Mouse (Mus musculus) urinary bladder, postnatal 0 days (tissue): ENCODE measurements around the gene Slc39a1. TPM values are rescaled to one million over a fixed set of nuclear protein-coding genes. Genes with fewer than 3 reads are reported as not detected.

ENCODE experiments used
- microRNA-seq: library from miRNA; unstranded; fragments of <30 nt; microRNA quantifications from one replicate; pipeline ENCODE4, GENCODE M21; 2016
- polyA plus RNA-seq: library from polyadenylated mRNA; unstranded; fragments of >200 nt; fragmentation: Nextera tagmentation; extraction: Ambion mirVana; gene quantifications from 2 replicates; pipeline ENCODE4 v1.2.1, GENCODE M21; 2015

Gene Slc39a1
- 123 and 150 TPM in 2 replicates for polyA plus RNA-seq

DNA sequence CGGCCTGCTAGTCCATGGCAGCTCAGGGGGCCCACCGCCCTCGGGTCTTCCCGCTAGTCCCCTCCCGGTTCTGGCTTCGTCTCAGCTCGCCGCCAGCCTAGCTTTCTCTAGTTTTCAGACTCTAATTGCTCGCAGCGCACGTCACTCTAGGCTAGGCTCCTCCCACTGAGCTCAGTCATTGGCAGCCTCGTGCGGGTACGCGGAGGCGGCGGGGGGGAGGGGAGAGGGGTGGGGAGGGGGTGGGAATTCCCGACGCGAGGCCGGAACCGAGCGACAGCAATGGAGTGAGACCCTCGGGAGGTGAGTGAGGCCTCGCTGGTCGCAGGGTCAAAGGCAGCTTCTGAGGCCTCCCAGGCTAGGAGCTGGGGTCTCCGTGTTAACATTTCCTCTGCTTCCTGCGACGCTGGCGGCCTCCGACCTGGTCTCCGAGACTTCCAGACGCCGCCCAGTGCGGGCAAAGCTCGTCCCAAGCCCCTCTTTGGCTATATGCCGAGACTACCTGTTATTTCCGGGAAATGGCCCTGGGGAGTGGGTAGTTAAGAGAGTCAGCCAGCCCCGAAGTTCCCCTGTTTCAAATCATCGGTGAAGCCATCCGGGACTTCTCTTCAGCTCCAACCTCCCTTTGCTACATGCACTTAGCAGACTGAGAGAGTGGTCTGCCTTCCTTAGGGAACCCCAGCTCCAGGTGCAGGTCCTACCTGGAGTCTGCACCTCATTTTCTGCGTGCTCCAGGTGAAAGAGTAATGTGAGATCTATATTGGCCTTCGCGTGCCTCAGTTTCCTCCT is at the start of gene Slc39a1:
Gene Slc39a1, plus strand, starts transcription at position 213 of the 786 bp plus-strand sequence.

DNA sequence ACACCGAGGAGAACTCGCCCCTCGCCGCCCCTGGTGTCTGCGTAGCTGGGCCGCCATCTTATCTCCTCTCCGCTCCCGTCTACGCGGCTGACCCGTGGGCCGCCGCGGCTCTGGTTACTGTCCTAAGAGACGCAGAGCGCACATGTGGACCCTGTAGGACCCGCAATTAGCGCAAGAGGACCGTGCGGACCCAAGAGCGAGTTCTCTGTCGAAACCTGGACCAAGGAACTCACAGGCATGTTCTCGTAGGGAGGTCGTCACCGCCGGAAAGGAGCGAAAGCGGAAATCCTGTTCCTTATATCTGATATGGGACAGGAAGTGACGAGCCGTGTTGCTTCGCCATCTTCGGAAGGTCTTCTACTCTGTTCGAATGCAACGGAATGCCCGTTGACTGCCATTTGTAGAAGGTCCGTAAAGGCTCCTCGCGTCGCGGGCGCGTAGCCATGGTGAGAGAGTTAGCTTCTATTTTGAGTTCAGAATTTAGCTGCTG is 34.5 kb upstream of the Slc39a1 start, which contains the start of the genes Rps27 and Rab13:
Gene Rps27, minus strand, starts transcription at position 275 of the 490 bp plus-strand sequence.
Gene Rab13, plus strand, starts transcription at position 319 of the 490 bp plus-strand sequence.

DNA sequence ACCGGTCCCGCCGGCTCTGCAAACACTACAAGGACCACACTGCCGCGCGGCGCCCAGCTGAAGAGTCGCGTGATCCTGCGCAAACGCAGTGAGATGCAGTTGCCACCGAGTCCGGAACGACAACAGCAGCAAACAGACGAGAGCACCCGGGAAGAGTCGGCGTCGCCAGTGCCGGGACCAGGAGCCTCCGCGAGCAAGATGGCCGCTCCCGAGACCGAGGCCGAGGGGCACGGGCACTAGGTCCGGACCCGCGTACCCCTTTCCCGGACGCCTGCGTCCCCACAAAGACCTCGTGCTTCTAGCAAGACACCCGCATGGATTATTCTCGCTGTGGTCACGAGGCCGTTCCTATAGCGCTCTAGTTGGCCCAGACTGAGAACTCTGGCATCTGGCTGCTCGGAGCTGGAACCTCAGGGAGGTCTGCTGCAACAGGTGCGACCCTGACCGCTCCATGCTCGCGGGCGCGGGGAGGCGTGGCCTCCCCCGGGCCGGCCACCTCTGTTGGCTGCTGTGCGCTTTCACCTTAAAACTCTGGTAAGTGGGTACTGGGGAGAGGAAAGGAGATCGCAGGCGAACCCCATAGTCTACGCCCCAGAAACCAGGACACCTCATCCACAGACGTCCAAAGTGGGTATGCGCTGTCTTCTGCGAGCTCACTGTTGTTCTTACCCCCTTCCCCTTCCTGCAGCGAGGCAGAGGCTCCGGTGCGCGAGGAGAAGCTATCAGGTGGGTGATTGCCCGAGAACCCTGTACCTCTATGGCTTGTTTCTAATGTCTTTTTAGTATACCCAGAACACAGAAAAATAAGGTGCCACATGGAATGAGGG is 16.3 kb upstream of the Slc39a1 start, which contains the start of gene Jtb:
Gene Jtb, plus strand, starts transcription at position 91 of the 827 bp plus-strand sequence.

DNA sequence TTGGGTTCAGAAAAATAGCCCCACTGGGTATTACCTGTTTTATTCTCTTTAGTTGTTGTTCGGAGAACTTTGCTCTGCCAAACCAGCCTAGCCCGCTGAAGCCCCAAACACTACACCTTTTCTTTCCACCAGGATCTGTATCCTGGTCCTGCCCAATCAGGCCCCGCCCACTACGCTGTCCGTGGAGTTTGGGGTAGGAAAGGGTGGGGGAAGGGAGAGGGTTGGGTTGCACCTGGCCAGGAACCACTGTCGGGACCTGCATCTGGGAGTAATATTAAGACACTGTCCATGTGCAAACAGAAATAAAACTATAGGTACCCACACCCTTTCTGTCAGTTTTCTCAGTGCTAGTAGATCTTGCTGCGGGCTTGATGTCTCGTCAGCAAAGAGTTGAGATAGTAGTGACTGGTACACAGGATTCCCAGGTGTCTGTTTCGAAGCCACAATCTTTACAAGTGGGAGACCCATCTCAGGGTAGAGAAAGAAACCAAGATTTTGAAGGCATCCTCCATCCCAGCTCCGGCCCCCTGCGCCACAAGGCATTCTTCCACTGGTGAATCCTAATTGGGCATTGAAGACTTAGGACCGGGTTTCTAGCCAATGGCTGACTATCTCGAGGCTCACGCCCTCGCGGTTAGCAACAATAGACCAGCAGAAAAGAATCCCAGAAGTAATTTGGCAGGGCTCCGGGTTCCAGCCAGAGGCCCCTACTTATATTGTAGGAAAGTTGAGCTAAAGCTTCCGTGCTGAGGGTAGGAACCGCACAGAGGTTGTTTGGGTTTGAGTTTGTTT is 4.8 kb upstream of the Slc39a1 start, which contains the start of gene Creb3l4:
Gene Creb3l4, minus strand, starts transcription at position 529 of the 792 bp plus-strand sequence.

DNA sequence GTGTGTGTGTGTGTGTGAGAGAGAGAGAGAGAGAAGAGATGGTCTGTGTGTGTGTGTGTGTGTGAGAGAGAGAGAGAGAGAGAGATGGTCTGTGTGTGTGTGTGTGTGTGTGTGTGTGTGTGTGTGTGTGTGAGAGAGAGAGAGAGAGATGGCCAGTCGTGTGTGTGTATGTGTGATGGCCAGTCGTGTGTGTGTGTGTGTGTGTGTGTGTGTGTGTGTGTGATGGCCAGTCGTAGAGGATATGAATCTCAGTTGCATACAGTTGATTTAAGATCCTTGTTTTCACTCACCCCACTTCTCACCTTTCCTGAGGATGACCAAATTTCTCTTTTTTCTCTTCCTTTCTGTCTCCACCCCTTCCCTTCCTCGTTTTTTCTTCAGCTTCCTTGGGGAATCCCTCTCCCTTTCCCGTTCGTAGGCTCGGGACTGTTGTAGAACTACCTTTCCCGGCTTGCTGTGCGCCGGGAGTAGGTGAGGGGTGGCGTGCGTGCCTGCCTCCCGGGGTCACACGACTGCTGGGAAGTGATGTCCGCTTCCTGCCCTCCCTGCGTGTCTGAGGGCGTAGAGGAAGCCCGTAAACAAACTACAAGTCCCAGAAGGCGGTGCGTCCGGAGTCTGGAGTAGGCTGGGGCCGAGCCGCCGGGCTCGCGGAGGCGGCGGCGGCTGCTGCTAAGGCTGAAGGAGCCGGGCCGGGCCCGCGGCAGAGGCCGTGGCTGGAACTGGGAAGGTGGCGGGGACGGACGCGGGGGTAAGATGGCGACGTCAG is 5.9 kb downstream of the Slc39a1 start, which contains the start of gene Crtc2:
Gene Crtc2, plus strand, starts transcription at position 511 of the 766 bp plus-strand sequence.

DNA sequence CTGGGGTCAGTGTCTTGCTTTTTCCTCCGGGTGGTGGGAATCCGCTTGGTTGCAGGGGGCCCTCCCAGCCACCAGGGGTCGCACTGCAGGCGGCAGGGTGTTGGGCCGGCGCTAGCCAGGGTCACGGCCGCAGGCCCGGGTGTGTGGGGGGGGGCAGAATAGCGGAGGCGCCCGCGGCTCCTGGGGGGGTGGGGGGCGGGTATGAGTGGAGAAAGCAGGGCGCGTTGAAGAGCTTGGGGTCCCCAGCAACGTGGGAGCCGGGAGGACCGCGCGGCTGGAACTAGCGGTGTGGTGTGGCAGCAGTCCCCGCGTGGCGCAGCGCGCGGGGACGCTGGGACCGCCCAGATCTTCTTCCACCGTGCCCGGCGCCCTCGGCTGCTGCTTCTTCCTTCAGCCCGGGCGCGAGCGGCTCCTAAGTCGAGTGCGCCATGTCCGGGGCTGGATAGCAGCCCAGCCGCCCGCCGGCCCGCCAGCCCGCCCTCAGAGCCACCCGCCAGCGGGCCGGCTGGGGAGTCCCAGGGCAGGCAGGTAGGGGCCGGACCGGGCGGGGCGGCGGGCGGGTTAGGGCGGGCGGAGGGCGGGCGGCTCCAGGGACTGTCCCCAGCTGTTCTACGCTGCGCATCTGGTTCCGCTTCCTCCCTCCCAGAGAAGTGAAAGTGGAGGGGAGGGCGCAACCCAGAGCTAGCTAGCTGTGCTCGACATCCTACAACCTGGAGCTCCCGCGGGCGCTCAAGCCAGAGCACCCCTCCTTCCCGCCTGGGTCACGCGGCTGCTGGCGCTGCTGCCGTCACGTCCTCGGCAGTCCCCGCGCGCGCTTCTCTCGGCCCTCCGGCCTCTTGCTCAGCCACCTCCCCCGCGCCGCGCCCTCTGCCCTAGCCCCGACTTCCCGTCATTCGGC is 17.3 kb downstream of the Slc39a1 start, which contains the start of gene Dennd4b:
Gene Dennd4b, plus strand, starts transcription at position 152 of the 898 bp plus-strand sequence.

DNA sequence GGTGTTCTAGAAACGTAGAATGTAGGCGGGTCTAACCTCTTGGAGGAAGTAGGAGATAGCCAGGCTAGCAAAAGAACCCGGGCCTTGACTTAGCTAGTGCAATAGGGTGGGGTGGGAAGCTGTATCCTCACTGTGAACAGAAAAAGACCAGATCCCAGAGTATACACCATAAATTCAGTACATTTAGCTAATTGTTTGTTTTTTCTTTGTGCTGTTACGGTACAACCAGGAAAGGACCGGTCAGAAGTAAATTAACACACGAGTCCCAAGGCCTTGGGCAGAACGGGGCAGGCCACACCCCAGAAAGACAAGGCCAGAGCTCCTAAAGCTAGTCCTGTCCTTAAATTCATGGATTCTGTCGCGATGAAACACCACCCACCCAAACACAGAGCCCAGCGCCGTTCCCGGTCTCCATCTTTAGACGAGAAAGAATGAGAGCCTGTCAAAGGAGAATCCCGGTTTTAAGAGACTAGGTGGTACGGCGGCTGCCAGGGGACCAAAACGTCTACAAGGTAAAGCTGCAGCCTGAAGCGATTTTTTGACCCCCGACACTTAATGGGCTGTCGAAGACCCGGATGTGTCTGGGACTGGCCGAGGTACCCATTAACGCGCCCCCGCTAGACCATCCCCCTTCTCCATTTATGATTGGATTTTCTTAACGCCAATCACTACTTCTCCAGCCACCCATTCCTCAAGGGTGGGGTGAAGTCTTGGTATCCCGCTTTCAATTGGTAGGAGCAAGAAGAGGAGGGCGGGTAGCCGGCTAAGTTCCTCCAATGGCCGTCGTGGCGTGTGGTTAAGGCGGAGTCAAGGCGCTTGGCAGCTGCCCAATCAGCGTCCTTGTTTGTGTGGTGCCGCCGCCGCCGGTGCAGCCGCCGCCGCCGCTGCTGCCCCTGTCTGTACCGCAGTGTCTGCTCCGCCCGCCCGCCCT is 44.6 kb downstream of the Slc39a1 start, which contains the start of gene Gatad2b:
Gene Gatad2b, plus strand, starts transcription at position 834 of the 931 bp plus-strand sequence.

Small RNAs within 50 kb of the gene (microRNA-seq; reads per million reads assigned to microRNA genes)
- gene Mir7012, result not detected

Other genes starting within 250 kb of the Slc39a1 start
- 94.5 and 95.7 TPM in 2 replicates for gene Hax1, start 249.4 kb upstream of the Slc39a1 start, polyA plus RNA-seq
- 117 and 119 TPM in 2 replicates for gene 4933434E20Rik, start 196.5 kb upstream of the Slc39a1 start, polyA plus RNA-seq
- 80.9 and 113 TPM in 2 replicates for gene Ubap2l, start 195.5 kb upstream of the Slc39a1 start, polyA plus RNA-seq
- gene Tpm3, start 175.5 kb upstream of the Slc39a1 start, polyA plus RNA-seq, result 328 and 388 TPM in 2 replicates
- gene Nup210l, start 144.0 kb upstream of the Slc39a1 start, polyA plus RNA-seq, result 0.06 and 0.08 TPM in 2 replicates
- 1,219 and 1,471 TPM in 2 replicates for gene Rps27, start 34.5 kb upstream of the Slc39a1 start, polyA plus RNA-seq
- 20.8 and 21.2 TPM in 2 replicates for gene Rab13, start 34.5 kb upstream of the Slc39a1 start, polyA plus RNA-seq
- 107 and 109 TPM in 2 replicates for gene Jtb, start 16.6 kb upstream of the Slc39a1 start, polyA plus RNA-seq
- gene Creb3l4, start 4.7 kb upstream of the Slc39a1 start, polyA plus RNA-seq, result 1.3 and 1.9 TPM in 2 replicates
- 12.1 and 12.4 TPM in 2 replicates for gene Crtc2, start 6.0 kb downstream of the Slc39a1 start, polyA plus RNA-seq
- gene Dennd4b, start 17.0 kb downstream of the Slc39a1 start, polyA plus RNA-seq, result 1.9 and 2.2 TPM in 2 replicates
- gene Gatad2b, start 45.0 kb downstream of the Slc39a1 start, polyA plus RNA-seq, result 5.8 and 6.5 TPM in 2 replicates
- 6.9 and 8.3 TPM in 2 replicates for gene Slc27a3, start 141.8 kb downstream of the Slc39a1 start, polyA plus RNA-seq
- gene Ints3, start 185.4 kb downstream of the Slc39a1 start, polyA plus RNA-seq, result 9.2 and 9.7 TPM in 2 replicates
- 3.0 and 4.5 TPM in 2 replicates for gene Npr1, start 217.7 kb downstream of the Slc39a1 start, polyA plus RNA-seq
- gene Ilf2, start 228.0 kb downstream of the Slc39a1 start, polyA plus RNA-seq, result 59.7 and 65.9 TPM in 2 replicates
- gene Snapin, start 242.9 kb downstream of the Slc39a1 start, polyA plus RNA-seq, result 91.6 and 102 TPM in 2 replicates